Mouse (Mus musculus) left cerebral cortex, postnatal 25 days (tissue): ENCODE measurements around the gene Lrrc61. TPM values are rescaled to one million over a fixed set of nuclear protein-coding genes. Genes with fewer than 3 reads are reported as not detected.

Experiments
- DNase-seq, 2 experiments: peaks; one replicate each; pipeline ENCODE4 v3.0.0; 2022; ENCODE audit warnings: low spot score in 2 of 2, mixed read lengths in 1 of 2
- intact Hi-C: fragments of 180-260 bp; cut with DNase I; formaldehyde crosslinking; loops from one replicate; pipeline ENCODE4 v1.15.1; 2025
- total RNA-seq, 2 experiments: library from RNA; stranded (reverse); gene quantifications; 2 replicates each; pipeline ENCODE4 v1.2.3; 2021

The Lrrc61 gene
- total RNA-seq, 2 experiments from 2014 or later = 31.3 to 33.3 TPM

GRCm38 (mm10) chr6:48613464-48613863 is 58.9 kb downstream of the Lrrc61 start:
- intact Hi-C loops = no loop called here
- DNase-seq = no peak

- DNase-seq = no peak
- intact Hi-C loops = no loop called here
These were observed 60.2 kb downstream of the Lrrc61 start for GRCm38 (mm10) chr6:48614756-48615155.

GRCm38 (mm10) chr6:48620031-48620430 is 65.4 kb downstream of the Lrrc61 start:
- intact Hi-C loops = no loop called here
- no peak for DNase-seq

Other genes with a start within 250 kb of the Lrrc61 start
- gene Krba1, start 159.2 kb upstream of the Lrrc61 start, total RNA-seq = 10 to 100 TPM; 42.6 to 44.2 TPM
- gene Zfp467, start 109.0 kb upstream of the Lrrc61 start, total RNA-seq = 10 to 100 TPM; 21.7 to 33.1 TPM
- 1 to 10 TPM in 1 of 2 experiments, under 1 TPM in 1; 0.80 to 1.2 TPM for gene Sspo, start 106.6 kb upstream of the Lrrc61 start, total RNA-seq
- gene Atp6v0e2, start 17.2 kb upstream of the Lrrc61 start, total RNA-seq = 100 to 1,000 TPM; 458 to 480 TPM
- 10 to 100 TPM; 15.7 to 16.6 TPM for gene Rarres2, start 18.0 kb downstream of the Lrrc61 start, total RNA-seq
- not detected for gene Gm45021, start 34.8 kb downstream of the Lrrc61 start, total RNA-seq
- gene Repin1, start 39.1 kb downstream of the Lrrc61 start, total RNA-seq = 10 to 100 TPM; 46.6 to 53.2 TPM
- gene Gm44965, start 39.1 kb downstream of the Lrrc61 start, total RNA-seq = not detected
- 1 to 10 TPM; 5.0 to 7.2 TPM for gene Zfp775, start 47.3 kb downstream of the Lrrc61 start, total RNA-seq
- 10 to 100 TPM; 15.0 to 17.2 TPM for gene AI854703, start 72.0 kb downstream of the Lrrc61 start, total RNA-seq
- 1 to 10 TPM in 1 of 2 experiments, under 1 TPM in 1; 0.46 to 1.2 TPM for gene Gimap8, start 92.4 kb downstream of the Lrrc61 start, total RNA-seq
- gene Gimap9, start 121.3 kb downstream of the Lrrc61 start, total RNA-seq = under 1 TPM in 1 of 2 experiments, not detected in 1; 0.69 TPM
- gene Gimap4, start 129.8 kb downstream of the Lrrc61 start, total RNA-seq = under 1 TPM; 0.32 to 0.46 TPM
- gene Gimap6, start 153.4 kb downstream of the Lrrc61 start, total RNA-seq = 1 to 10 TPM; 5.6 to 6.0 TPM
- gene Gm28053, start 163.8 kb downstream of the Lrrc61 start, total RNA-seq = 1 to 10 TPM; 1.7 to 2.3 TPM
- gene Gimap7, start 163.8 kb downstream of the Lrrc61 start, total RNA-seq = not detected
- gene Gimap1, start 184.3 kb downstream of the Lrrc61 start, total RNA-seq = 1 to 10 TPM; 2.0 to 2.8 TPM
- gene Gimap5, start 191.4 kb downstream of the Lrrc61 start, total RNA-seq = 1 to 10 TPM; 1.1 to 2.0 TPM
- not detected for gene Gimap3, start 216.1 kb downstream of the Lrrc61 start, total RNA-seq